Mouse (Mus musculus) MEL (cell line): ENCODE measurements around the gene Slc30a4.

ENCODE experiments used
- CHD1 ChIP-seq: IDR thresholded peaks from 2 replicates; pipeline ENCODE4 v1.6.1; 2012; ENCODE audit warnings: low read depth, mild to moderate bottlenecking, inconsistent platforms, low read length, improper control_type of control experiment
- CTCF ChIP-seq, 3 experiments: IDR thresholded peaks in 2 of 3; conservative IDR thresholded peaks in 1 of 3; 2 replicates each; pipeline ENCODE4 v1.5.1; 2011 to 2012; ENCODE audit warnings: low read length in 3 of 3, low read depth in 2 of 3, mild to moderate bottlenecking in 2 of 3, improper control_type of control experiment in 1 of 3, inconsistent platforms in 1 of 3, mixed read lengths in 1 of 3, moderate library complexity in 1 of 3; ENCODE audit not compliant: control insufficient read depth in 1 of 3, insufficient read depth in 1 of 3, poor library complexity in 1 of 3, severe bottlenecking in 1 of 3
- POLR2A ChIP-seq, 2 experiments: IDR thresholded peaks; 2 replicates each; pipeline ENCODE4 v1.6.1; 2011 to 2012; ENCODE audit warnings: low read length in 2 of 2, mild to moderate bottlenecking in 2 of 2, control low read depth in 1 of 2, improper control_type of control experiment in 1 of 2, low read depth in 1 of 2, moderate library complexity in 1 of 2; ENCODE audit not compliant: control insufficient read depth in 1 of 2, insufficient read depth in 1 of 2, poor library complexity in 1 of 2
- POLR2AphosphoS2 ChIP-seq: IDR thresholded peaks from 2 replicates; pipeline ENCODE4 v1.6.1; 2011; ENCODE audit warnings: low read length, improper control_type of control experiment
- RCOR1 ChIP-seq: IDR thresholded peaks from 2 replicates; pipeline ENCODE4 v1.6.1; 2012; ENCODE audit warnings: low read depth, mild to moderate bottlenecking, inconsistent platforms, low read length, improper control_type of control experiment
- USF1 ChIP-seq: IDR thresholded peaks from 2 replicates; pipeline ENCODE4 v1.6.1; 2014; ENCODE audit warnings: low read depth, mild to moderate bottlenecking, inconsistent platforms, low read length, improper control_type of control experiment, moderate library complexity

- TF ChIP-seq CTCF (IDR thresholded peaks at IDR 0.05 in 2 of 3, conservative IDR thresholded peaks at IDR 0.05 in 1 of 3; ENCODE audit: control insufficient read depth in 1 of 3, insufficient read depth in 1 of 3, low read depth in 2 of 3, low read length in 3 of 3, poor library complexity in 1 of 3, severe bottlenecking in 1 of 3) (no peak), USF1 (no peak), CHD1 (no peak), POLR2AphosphoS2 (peak; percentile 42; the same call in 1 of the 2 replicates), POLR2A (IDR thresholded peaks at IDR 0.05; ENCODE audit: control insufficient read depth in 1 of 2, insufficient read depth in 1 of 2, low read depth in 1 of 2, low read length in 2 of 2, poor library complexity in 1 of 2) (peak; percentile 67 to 84; a peak in 3 of 4 replicates), RCOR1 (no peak)
Measured at GRCm38 (mm10) chr2:122737894-122738830, 35.7 kb upstream of the Slc30a4 start, which contains the start of gene Bloc1s6.
